Mouse (Mus musculus) cerebellum, adult 11-12 months (tissue): ENCODE measurements around the gene Flna.
"Not testable (repeated sequence)": the region's sequence is repeated elsewhere in the genome, so short reads cannot be mapped to it uniquely, and the experiment has no call there.

Experiments used
- DNase-seq: peaks from one replicate; pipeline ENCODE4 v3.0.0; 2022

The Flna gene

DNA sequence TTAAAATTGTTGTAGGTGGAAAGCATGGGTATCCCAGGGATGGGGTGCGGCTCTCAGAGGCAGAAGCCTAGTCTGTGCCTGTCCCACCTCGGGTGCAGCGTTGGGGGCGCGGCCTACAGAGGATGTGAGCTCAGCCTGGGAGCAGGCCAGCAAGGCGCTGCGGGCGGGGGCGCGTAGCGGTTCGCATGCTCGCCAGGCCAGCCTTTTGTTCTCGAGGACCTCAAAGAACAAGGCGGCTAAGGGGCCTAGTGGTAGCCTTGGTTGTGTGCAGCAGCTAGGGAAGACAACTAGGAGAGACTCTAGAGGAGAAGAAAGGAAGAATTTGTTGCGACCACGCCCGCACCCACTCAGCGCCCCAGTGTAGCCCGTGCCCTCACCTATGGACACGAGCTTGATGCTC lies 3.9 kb downstream of the Flna start:
- DNase-seq: peak; percentile 81

DNA sequence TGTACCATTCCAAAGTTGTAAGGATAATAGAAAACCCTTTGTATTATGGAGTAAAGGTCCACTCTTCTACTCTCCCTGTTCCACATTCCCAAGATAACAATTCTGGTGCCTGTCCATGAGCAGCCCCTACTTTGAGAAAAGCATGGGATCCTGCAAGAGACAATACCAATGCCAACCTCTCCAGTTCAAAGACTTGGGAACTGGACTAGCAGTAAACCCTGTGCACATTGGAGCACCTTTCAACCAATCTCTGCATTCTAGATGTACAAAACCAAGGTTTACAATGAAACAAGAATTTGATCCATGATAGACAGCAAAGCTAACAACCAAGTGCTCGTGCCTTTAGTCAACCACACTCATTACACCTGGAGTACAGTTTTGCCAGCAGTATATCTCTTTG lies 4.5 kb downstream of the Flna start:
- no peak for DNase-seq

DNA sequence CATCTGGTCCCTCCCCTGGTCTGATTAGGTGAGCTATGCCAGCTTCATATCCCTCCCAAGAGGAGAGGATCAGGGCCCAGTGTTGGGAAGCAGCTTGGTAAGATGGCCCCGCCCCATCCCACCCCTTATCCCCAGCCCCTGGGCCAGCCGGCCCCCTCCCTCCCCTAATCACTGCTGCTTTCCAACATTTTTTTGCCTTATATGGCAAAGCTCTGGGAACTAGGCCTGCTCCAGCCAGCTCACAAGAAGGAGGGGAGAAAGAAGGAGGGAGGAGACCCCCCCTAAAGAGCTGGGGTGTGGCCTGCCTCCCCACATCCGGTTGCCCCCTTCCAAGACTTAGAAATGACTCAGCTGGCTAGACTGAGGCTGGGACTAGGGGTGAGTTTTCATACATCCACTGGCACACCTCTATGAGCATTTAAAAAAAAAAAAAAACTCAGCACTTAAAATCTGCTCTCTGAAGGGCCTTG lies 5.0 kb downstream of the Flna start:
- DNase-seq: no peak

DNA sequence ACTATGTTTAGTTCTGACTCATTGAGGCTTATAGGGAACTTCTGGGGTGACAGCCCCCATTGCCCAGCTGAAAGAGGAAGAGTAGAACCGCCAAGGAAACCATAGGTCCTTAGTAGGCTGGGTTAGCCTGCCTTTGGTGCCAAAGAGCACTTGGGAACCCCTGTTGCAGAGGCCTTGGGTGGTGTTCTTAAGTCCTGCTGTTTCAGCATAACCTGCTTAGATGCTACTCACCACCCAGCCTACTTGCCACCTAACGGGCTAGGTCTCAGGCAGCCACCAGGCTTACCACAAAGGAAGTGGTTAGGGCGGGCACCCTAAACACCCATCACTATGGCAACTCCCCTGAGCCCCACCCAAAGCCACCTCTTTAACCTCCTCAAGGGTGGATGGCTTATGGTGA lies 5.8 kb downstream of the Flna start:
- no peak for DNase-seq

DNA sequence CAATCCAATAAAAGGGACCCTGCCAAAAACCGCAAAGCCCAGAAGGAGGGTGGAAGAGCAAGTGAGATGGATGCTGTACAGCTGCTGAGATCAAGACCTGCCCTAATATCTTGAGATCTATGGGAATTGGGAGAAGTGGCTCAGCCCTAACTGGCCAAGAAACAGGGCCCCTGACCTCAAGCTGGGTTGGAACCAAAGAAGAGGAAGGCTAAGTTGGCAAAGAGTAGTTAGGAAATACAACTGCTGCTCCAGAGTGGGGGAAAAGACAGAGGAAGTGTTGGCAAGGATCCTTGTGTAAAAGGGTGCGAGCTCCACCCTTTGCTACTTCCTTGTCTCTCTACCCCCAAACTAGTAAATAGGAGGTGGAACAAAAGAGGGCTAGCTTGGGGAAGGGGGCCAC lies 6.2 kb downstream of the Flna start:
- DNase-seq: no peak

DNA sequence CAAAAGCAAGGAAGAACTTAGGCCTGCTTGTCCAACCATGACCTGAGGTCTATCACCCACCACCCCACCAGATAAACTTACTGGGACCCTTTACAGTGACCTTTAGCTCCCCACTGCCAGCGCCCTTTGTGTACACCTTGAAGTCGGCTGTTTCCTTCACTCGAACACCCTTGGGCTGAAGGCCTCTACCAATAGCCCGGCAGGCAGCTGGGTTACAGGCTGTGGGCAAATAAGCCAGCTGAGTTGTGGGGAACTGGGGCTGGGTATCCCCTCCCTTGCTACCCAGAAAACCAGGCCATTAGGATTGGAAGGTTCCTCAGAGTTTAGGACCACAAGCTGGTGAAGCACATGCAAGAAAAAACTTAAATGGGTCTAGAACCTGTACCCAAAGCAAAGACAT lies 9.3 kb downstream of the Flna start:
- DNase-seq: no peak

DNA sequence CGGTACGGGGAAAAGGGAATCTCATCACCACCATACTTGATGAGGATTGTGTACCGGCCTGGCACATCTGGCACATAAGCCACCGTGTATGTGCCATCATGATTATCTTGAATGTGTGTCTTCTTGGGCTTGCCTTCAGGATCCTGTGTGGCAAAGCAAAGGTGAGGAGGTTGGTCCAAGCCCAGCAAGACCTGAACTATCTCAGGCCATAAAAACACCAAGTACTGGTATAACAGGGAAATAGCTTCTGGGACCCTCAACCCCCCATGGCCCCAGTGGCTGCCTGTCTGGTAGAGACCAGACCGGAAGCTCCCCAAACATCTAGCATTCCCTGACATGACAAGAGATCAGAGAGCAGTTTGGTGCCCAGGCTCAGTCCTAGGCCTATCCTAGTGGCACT lies 16.4 kb downstream of the Flna start:
- DNase-seq: no peak

DNA sequence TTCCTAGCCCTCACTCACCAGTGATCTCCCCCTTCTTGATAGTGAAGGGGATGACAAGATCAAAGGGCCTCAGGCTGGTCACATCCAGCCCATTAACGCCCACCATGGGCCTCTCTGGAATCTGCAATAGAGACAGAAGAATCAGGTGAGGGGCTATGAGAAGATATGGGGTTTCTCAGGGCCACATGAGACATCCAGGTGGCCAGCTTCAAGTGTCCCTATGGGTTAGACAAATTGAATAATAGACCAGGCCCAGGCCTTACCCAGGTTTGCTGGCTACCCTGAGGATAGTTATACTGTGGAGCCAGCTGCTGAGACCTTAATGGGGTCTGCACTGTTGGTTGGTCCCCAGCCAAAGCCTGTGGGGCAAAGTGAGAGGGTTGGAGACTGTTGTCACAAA lies 19.6 kb downstream of the Flna start:
- DNase-seq: no peak

DNA sequence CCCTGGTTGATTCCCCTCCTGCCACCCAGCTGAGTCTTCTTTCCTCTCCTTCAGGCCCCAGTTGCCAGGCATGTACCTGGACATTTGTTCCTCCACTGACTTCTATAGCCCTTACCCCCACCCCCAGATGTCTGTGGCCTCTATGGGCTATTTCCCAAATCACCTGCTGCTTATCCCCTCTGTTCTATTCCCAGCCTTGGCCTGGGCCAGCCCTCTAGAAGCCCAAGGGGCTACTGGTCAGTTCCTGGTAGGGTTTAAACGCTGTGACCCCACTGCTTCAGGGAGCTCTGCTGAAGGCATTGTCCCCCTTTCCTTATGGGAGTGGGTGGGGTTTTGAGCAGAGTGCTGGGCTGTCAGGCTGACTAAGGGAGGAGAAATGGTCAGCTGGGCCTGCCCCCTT lies 29.5 kb downstream of the Flna start:
- not testable (repeated sequence) for DNase-seq

DNA sequence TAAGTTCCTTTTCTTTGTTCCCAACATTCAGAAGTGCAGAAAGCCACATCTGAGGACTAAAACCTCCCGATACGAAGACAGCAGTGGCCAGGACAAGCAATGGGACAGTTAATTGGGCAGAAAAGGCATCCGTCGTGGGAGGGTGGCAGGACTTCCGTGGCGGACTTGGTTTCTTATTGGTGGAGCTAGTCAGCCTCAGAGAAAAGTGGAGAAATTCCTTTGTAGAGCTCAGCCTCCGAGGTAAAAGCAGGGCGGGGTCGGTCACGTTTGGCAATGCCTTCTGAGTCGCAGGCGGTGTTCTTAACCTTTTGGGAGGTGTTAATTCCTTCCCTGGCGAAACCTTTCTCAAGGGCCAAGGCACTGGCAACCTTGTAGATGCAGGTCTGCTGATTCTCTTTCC lies 30.2 kb downstream of the Flna start:
- DNase-seq: no peak

DNA sequence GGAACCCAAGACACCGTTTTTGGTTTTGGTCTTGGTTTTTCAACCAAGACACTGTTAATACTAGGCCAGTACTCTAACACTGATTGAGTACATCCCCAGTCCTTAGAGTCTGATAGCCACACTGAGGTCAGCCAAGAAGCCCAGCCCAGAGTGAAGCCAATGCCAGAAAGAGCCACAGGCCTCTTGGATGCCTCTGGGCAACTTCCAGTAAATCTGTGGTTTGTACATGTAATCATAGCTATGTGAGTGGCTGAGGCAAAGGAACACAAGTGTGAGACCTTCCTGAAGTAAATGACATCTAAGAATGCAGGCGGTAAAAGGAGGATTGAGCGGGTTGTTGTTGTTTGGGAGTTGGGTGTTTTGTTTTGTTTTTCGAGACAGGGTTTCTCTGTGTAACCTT lies 31.1 kb downstream of the Flna start:
- DNase-seq: no peak

DNA sequence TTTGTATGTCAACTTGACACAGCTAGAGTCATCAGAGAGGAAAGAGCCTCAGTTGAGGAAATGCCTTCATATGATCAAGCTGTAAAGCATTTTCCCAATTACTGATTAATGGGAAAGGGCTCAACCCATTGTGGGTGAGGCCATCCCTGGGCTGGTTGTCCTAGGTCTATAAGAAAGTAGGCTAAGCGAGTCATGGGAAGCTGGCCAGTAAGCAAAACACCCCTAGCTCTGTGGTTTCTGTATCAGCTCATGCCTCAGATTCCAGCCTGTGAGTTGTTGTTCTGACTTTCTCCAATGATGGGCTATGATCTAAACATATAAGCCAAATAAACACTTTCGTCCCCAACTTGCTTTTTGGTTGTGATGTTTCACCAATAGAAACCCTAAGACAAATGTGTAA lies 46.1 kb downstream of the Flna start:
- no peak for DNase-seq

DNA sequence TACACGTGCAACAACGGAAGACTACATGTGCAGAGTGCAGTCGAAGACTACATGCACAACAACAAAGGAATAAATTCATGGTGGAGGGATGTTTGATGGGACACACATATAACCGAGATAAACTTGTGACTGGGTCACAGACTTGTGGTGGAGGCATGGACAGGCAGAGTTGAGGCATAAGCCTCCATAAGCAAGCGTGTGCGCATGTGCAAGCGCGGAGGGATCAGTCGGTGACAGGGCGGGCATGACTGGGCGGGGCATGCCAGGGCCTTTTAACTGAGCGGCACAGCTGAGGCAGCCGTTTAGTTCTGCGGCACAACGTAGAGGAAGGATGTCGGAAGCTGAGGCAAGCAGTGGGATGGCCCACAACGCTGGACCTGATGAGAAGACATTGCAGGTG lies 72.7 kb downstream of the Flna start, which contains the start of gene Tktl1:
TSS of gene Tktl1 (plus strand) at position 301 of the 400 bp plus-strand sequence.
- DNase-seq: no peak
